Mouse (Mus musculus): ENCODE measurements around the gene Clk1.

Clk1 gene

GRCm38 (mm10) chr1:58423371-58424248 lies at the start of gene Clk1:
Gene Clk1 (minus strand): TSS chr1:58424066.
- peak; percentile 94 for DNase-seq (ENCODE audit: extremely low read depth, insufficient read length, low spot score)

DNA sequence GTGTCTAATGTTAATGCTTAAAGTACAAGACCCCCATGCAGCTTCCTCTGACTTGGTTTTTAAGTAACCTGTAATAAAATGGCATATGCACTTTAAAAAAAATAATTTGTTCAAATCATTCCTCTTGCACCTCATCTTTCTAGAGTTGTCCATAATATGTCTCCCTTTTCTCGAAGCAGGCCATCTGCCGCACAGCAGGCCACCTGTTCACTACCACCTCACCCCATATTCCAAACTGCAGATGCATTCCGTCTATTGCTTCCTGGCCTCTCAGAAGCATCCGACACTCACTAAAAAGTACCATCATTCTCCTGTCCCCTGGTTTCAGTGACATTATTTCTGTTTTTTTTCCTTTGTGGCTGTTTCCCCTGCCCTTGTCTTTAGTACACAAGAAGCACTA lies 41.7 kb upstream of the Clk1 start:
- DNase-seq (ENCODE audit: extremely low read depth, insufficient read length, low spot score): no peak

GRCm38 (mm10) chr1:58465042-58465441 lies 41.2 kb upstream of the Clk1 start:
- DNase-seq (ENCODE audit: extremely low read depth, insufficient read length, low spot score): no peak

- no peak for DNase-seq (ENCODE audit: extremely low read depth, insufficient read length, low spot score)
These were observed 40.1 kb upstream of the Clk1 start for GRCm38 (mm10) chr1:58463935-58464334.

- no peak for DNase-seq (ENCODE audit: extremely low read depth, insufficient read length, low spot score)
These were observed 36.7 kb upstream of the Clk1 start for GRCm38 (mm10) chr1:58460566-58460965.

DNA sequence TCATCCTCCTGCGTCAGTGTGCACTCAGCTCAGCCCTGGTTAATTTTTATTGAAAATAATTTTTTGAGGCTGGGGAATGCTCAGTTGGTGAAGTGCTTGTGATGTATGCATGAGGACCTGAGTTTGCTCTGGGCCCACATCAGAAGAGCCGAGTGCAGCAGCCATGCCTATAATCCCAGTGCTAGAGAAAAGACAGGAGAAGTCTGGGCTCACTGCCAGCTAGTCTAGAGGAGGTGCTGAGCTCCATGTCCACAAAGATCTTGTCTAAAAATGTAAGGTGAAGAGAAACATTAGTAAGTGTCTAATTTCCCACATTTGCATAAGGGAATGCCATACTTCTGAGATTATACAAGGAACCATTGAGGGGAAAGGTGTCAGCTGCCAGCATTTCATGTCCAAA lies 35.0 kb upstream of the Clk1 start:
- DNase-seq (ENCODE audit: extremely low read depth, insufficient read length, low spot score): no peak

DNA sequence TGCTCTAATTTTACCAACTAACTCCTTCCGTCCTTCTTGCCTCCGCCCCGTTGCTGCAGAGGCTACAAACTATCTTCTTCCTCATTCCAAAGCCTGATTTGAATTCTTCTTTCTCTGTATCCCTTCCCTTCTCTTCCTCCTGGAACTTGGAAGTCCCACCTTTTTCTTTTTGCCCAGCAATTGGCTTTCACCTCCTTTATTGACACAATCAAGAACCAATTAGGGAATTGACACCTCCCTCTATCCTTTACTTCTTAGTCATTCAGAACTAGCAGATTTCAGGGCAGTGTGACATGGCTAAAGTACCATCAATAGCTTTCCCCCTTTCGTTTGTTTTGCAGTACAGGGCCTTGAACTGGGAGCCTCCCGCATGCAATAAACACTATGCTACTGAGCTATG lies 34.3 kb upstream of the Clk1 start:
- no peak for DNase-seq (ENCODE audit: extremely low read depth, insufficient read length, low spot score)

DNA sequence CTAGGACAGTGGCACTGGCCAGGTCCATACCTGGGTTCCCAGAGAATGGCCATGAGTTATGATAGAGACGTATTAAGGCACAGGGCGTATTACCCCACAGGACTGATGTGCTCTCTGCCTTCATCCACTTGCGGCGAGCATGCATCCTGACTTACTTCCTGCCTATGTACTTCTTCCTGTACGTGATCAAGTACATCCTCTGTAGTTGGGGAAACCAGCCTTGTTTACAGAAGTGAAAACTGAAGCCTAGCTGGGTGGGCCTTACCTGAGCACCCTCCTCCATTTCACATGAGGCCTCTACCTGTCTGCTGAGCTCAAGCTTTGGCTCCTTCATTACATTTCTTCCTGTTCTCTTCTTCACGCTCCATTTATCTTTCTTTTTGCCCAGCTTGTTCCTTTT lies 30.4 kb upstream of the Clk1 start:
- no peak for DNase-seq (ENCODE audit: extremely low read depth, insufficient read length, low spot score)

DNA sequence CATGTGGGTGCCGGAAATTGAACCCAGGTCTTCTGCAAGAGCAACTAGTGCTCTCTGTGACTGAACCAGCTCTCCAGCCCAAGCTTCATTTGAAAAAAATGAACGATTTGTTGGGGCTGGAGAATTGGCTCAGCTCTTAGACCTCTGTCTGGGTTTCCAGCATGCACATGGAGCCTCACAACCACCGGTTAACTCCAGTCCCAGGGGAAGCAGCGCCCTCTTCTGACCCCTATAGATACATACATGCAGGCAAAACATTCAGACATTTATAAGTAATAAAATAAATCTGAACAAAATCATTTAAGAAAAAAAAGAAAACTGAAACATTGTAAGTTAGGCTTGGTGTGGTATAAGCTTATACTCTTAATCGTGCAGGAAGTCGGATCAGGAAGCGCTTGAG lies 24.5 kb upstream of the Clk1 start:
- no peak for DNase-seq (ENCODE audit: extremely low read depth, insufficient read length, low spot score)

GRCm38 (mm10) chr1:58447766-58448165 lies 23.9 kb upstream of the Clk1 start:
- DNase-seq (ENCODE audit: extremely low read depth, insufficient read length, low spot score): no peak

- no peak for DNase-seq (ENCODE audit: extremely low read depth, insufficient read length, low spot score)
These were observed 22.0 kb upstream of the Clk1 start for GRCm38 (mm10) chr1:58445861-58446260.

DNA sequence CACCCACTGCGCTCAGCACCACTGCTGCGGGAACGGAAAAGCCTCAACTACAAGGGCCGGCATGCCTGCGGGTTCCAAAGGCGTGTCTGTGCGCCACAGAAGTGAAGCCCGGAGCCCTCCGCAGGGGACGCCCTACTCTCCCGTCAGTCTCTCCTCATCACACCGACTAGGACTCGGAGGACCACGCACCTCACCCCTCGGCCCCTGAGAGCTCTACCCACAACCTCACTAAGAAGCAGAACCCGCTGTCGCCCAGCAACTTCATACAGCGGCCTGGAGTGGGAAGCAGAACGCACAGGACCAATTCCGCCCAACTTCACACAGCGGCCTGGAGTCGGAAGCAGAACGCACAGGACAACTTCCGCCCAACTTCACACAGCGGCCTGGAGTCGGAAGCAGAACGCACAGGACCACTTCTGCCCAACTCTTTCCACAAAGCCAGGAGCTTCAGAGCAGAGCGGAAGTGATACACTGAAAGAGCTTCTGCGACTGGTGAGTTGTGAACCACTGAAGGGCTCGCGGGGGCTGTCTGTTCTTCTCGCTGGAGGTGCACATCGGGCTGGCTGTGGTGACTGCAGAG lies 21.4 kb upstream of the Clk1 start, which contains the start of the genes Nif3l1 and Ppil3:
Nif3l1 (plus strand) TSS at position 9 of the 580 bp plus-strand sequence.
Ppil3 (minus strand) TSS at position 344 of the 580 bp plus-strand sequence.
- peak; percentile 90 for DNase-seq (ENCODE audit: extremely low read depth, insufficient read length, low spot score)

GRCm38 (mm10) chr1:58444691-58445090 lies 20.8 kb upstream of the Clk1 start:
- DNase-seq (ENCODE audit: extremely low read depth, insufficient read length, low spot score): no peak

DNA sequence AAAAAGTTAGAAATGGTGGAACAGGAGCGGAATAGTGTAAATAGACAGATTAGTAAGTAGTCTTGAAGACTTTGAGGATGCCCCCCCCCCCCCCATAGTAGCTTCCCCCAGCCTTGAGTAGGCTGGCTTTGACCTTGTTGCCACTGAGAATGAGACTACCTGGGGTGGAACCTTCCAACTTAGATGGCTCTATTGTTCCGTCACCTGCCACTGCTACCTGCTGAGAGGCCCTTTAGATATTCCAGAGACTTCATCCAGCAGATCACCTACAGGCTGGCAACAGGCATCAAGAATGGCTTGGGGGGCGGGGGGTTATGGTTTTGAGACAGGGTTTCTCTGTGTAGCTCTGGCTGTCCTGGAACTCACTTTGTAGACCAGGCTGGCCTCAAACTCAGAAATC lies 685 bp upstream of the Clk1 start:
- DNase-seq (ENCODE audit: extremely low read depth, insufficient read length, low spot score): no peak

- DNase-seq (ENCODE audit: extremely low read depth, insufficient read length, low spot score): no peak
These were observed 987 bp downstream of the Clk1 start for GRCm38 (mm10) chr1:58422879-58423278.

- DNase-seq (ENCODE audit: extremely low read depth, insufficient read length, low spot score): no peak
These were observed 2.9 kb downstream of the Clk1 start for GRCm38 (mm10) chr1:58420961-58421360.

DNA sequence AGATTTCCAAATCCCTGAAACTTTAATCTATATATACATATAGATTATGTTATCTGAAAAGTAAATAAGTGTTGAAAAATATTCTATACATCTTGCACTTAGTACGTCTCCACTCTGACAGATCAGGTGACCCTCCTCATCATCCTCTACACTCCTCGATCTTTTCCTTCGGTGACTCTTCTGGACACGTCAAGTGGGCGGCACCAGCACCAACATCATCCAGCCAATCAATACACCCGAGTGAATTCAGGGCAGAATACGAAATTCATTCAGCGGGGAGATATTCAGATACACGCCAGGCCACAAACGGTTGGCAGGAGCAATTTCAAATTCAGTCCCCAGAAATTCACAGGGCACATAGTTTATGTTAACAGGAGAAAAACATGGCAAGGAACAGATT lies 3.8 kb downstream of the Clk1 start:
- no peak for DNase-seq (ENCODE audit: extremely low read depth, insufficient read length, low spot score)

DNA sequence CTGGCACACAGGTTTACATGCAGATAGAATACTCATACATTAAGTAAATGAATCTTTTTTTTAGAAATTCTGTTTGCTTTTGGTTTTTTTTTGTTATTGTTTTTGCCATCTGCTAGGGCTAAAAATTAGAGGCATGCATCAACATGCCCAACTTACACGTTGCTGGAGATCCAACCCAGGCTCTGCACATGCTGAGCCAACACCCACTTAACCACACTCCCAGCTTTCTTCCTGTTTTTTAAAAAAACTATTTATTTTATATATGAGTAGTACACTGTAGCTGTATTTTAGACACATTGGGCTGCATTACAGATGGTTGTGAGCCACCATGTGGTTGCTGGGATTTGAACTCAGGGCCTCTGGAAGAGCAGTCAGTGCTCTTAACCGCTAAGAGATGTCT lies 7.8 kb downstream of the Clk1 start:
- no peak for DNase-seq (ENCODE audit: extremely low read depth, insufficient read length, low spot score)

GRCm38 (mm10) chr1:58415442-58415841 lies 8.4 kb downstream of the Clk1 start:
- DNase-seq (ENCODE audit: extremely low read depth, insufficient read length, low spot score): no peak

DNA sequence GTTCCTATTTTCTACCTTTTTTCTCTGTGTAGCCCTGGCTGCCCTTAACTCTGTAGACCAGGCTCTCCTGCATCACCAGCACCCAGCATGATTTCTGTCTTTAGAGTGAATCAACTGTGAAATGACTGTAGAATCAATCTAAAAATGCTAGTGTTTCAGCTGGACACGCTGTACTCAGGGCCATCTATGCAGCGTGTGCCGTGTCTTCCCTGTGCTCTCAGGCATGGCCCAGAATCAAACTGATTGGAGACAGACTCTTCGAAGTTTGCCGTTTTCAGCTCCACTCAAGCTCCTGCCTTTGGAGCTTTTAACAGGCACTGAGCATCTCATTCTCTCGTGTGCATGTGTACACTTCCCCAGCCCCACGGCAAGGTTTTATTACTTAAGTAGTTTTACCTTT lies 13.1 kb downstream of the Clk1 start:
- no peak for DNase-seq (ENCODE audit: extremely low read depth, insufficient read length, low spot score)

- no peak for DNase-seq (ENCODE audit: extremely low read depth, insufficient read length, low spot score)
These were observed 13.7 kb downstream of the Clk1 start for GRCm38 (mm10) chr1:58410198-58410588.

GRCm38 (mm10) chr1:58409553-58410197 lies 14.2 kb downstream of the Clk1 start:
- DNase-seq (ENCODE audit: extremely low read depth, insufficient read length, low spot score): no peak
